Mouse (Mus musculus) myocyte (in vitro differentiated cells): Measurements from ENCODE around the gene 6430548M08Rik. TPM values are rescaled to one million over a fixed set of nuclear protein-coding genes. Genes with fewer than 3 reads are reported as not detected.

Source experiments
- H3K27me3 ChIP-seq: one replicate; pipeline ENCODE4 v1.6.1; 2011; ENCODE audit not compliant: control insufficient read depth, insufficient read depth, insufficient read length
- H3K36me3 ChIP-seq: one replicate; pipeline ENCODE4 v1.6.1; 2011; ENCODE audit not compliant: control insufficient read depth, insufficient read depth
- H3K4me2 ChIP-seq: one replicate; pipeline ENCODE4 v1.6.1; 2011; ENCODE audit warnings: low read depth, control low read depth
- H3K4me3 ChIP-seq: one replicate; pipeline ENCODE4 v1.5.1; 2011; ENCODE audit warnings: mild to moderate bottlenecking, control low read depth, moderate library complexity
- H3K79me2 ChIP-seq: one replicate; pipeline ENCODE4 v1.6.1; 2011; ENCODE audit not compliant: control insufficient read depth, insufficient read depth
- H3ac ChIP-seq: one replicate; pipeline ENCODE4 v1.6.1; 2011; ENCODE audit not compliant: control insufficient read depth, insufficient read length
- CEBPB ChIP-seq: IDR thresholded peaks from 2 replicates; pipeline ENCODE4 v1.6.1; 2011; ENCODE audit warnings: mild to moderate bottlenecking, moderate library complexity; ENCODE audit not compliant: poor library complexity, insufficient read depth, severe bottlenecking
- E2F4 ChIP-seq: IDR thresholded peaks from one replicate; pipeline ENCODE4 v1.6.1; 2011; ENCODE audit warnings: mild to moderate bottlenecking, control low read depth, moderate library complexity; ENCODE audit not compliant: insufficient read depth
- MAX ChIP-seq: IDR thresholded peaks from one replicate; pipeline ENCODE4 v1.6.1; 2011; ENCODE audit warnings: low read depth, mild to moderate bottlenecking, control low read depth
- MYOD1 ChIP-seq, 3 experiments: IDR thresholded peaks; one replicate each; pipeline ENCODE4 v1.6.1; 2011; ENCODE audit warnings: control low read depth in 2 of 3, low read depth in 2 of 3, mild to moderate bottlenecking in 2 of 3, moderate library complexity in 1 of 3; ENCODE audit not compliant: insufficient read length in 2 of 3, control insufficient read depth in 1 of 3
- MYOG ChIP-seq, 3 experiments: IDR thresholded peaks; one replicate each; pipeline ENCODE4 v1.6.1; 2011; ENCODE audit warnings: control low read depth in 2 of 3, low read depth in 2 of 3, mild to moderate bottlenecking in 2 of 3; ENCODE audit not compliant: insufficient read length in 2 of 3, control insufficient read depth in 1 of 3, insufficient read depth in 1 of 3
- POLR2A ChIP-seq: IDR thresholded peaks from one replicate; pipeline ENCODE4 v1.6.1; 2011; ENCODE audit warnings: low read depth, mild to moderate bottlenecking, control low read depth, moderate library complexity; ENCODE audit not compliant: insufficient read length
- POLR2AphosphoS2 ChIP-seq: IDR thresholded peaks from one replicate; pipeline ENCODE4 v1.6.1; 2011; ENCODE audit warnings: low read depth, control low read depth; ENCODE audit not compliant: insufficient read length
- REST ChIP-seq: IDR thresholded peaks from one replicate; pipeline ENCODE4 v1.6.1; 2011; ENCODE audit warnings: mild to moderate bottlenecking, control low read depth, moderate library complexity; ENCODE audit not compliant: insufficient read depth, insufficient read length
- SRF ChIP-seq: IDR thresholded peaks from one replicate; pipeline ENCODE4 v1.6.1; 2011; ENCODE audit warnings: low read depth; ENCODE audit not compliant: control insufficient read depth, insufficient read length
- TCF12 ChIP-seq: IDR thresholded peaks from one replicate; pipeline ENCODE4 v1.6.1; 2011; ENCODE audit warnings: mild to moderate bottlenecking, control low read depth; ENCODE audit not compliant: poor library complexity, insufficient read depth, severe bottlenecking
- TCF3 ChIP-seq: IDR thresholded peaks from one replicate; pipeline ENCODE4 v1.6.1; 2011; ENCODE audit warnings: low read depth, control low read depth; ENCODE audit not compliant: insufficient read length
- USF1 ChIP-seq: IDR thresholded peaks from one replicate; pipeline ENCODE4 v1.6.1; 2011; ENCODE audit warnings: low read depth, mild to moderate bottlenecking, control low read depth, moderate library complexity
- polyA plus RNA-seq: library from polyadenylated mRNA; unstranded; fragments of >200 nt; fragmentation: generic; extraction: Trizol; gene quantifications from one replicate; pipeline ENCODE4 v1.2.1, GENCODE M21; 2012; ENCODE audit warnings: missing spikeins

6430548M08Rik gene
- polyA plus RNA-seq, 1 experiment = 9.4 TPM

DNA sequence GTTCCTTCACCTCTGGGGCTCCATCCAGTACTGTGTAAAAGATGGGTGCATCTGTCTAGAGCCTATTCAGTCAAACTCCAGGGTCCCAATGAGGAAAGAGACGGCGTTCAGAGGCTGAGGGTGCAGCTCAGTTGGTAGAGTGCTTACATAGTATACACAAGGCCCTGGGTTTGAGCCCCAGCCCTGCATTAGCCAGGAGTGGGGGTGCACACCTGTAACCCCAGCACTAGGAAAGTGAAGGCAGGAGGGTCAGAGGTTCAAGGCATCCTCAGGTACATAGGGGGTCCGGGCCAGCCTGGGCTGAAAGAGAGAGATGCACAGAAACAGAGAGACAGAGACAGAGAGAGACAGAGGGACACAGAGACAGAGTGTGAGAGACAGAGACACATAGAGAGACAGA is 99.3 kb downstream of the 6430548M08Rik start:
- H3K79me2 ChIP-seq = no peaks in the 10 kb centered on the region

GRCm38 (mm10) chr8:120213939-120214338 is 100.0 kb downstream of the 6430548M08Rik start:
- no peaks in the 10 kb centered on the region for H3K79me2 ChIP-seq
- no peak overlapping the region for H3ac ChIP-seq
- no peak overlapping the region for H3K4me3 ChIP-seq
- TF ChIP-seq USF1 (peak; percentile 59), TCF12 (peak; percentile 96), POLR2AphosphoS2 (peak; percentile 33), SRF (no peak), MAX (no peak), CEBPB (no peak), E2F4 (no peak), REST (no peak), POLR2A (no peak), MYOD1 (IDR thresholded peaks at IDR 0.05; ENCODE audit: control insufficient read depth in 1 of 3, insufficient read length in 2 of 3, low read depth in 2 of 3) (peak; percentile 57 to 99 (median 99)), MYOG (IDR thresholded peaks at IDR 0.05; ENCODE audit: control insufficient read depth in 1 of 3, insufficient read depth in 1 of 3, insufficient read length in 2 of 3, low read depth in 2 of 3) (peak; percentile 96 to 100 (median 99)), TCF3 (peak; percentile 98)
- peak overlapping the region; percentile 95 for H3K4me2 ChIP-seq
- H3K27me3 ChIP-seq = no peaks in the 10 kb centered on the region
- no peaks in the 10 kb centered on the region for H3K36me3 ChIP-seq

More for the DNA sequence above, 99.3 kb downstream of the 6430548M08Rik start:
- Histone ChIP-seq H3K27me3 (no peaks in the 10 kb centered on the region), H3K36me3 (no peaks in the 10 kb centered on the region), H3K4me2 (peak overlapping the region; percentile 95), H3K4me3 (no peak overlapping the region), H3ac (no peak overlapping the region)
- TF ChIP-seq TCF12 (no peak), SRF (no peak), E2F4 (no peak), POLR2A (no peak), MYOG (IDR thresholded peaks at IDR 0.05; ENCODE audit: control insufficient read depth in 1 of 3, insufficient read depth in 1 of 3, insufficient read length in 2 of 3, low read depth in 2 of 3) (no peak), TCF3 (no peak), MAX (no peak), REST (no peak), CEBPB (no peak), USF1 (no peak)

Other genes with a start within 250 kb of the 6430548M08Rik start
- 59.3 TPM for gene Usp10, start 203.8 kb upstream of the 6430548M08Rik start, polyA plus RNA-seq
- gene Gm20388, start 203.3 kb upstream of the 6430548M08Rik start, polyA plus RNA-seq = 15.3 TPM
- gene Crispld2, start 121.7 kb upstream of the 6430548M08Rik start, polyA plus RNA-seq = 0.07 TPM
- 31.7 TPM for gene Zdhhc7, start 12.7 kb upstream of the 6430548M08Rik start, polyA plus RNA-seq
- gene Fam92b, start 63.3 kb downstream of the 6430548M08Rik start, polyA plus RNA-seq = not detected
- 14.7 TPM for gene Gse1, start 114.3 kb downstream of the 6430548M08Rik start, polyA plus RNA-seq